In the genomic region with DNA sequence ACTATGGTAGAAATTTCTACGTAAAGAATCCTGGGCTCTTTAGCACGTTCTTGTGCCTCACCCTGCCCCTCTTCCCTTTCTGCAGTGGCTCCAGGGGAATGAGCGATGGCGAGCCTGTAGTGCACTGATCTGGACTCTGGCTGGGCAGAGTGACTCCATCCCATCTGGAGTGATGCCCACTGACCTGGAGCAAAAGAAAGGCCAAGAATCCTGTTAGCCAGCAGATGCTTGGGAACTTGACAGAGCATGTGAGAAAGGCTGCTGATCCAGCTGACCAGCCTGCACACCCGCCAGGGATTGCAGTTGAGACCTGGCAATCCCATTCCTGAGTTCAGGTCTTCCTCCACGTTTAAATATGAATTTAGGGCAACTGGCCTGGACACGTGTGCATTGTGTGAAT, we compare ENCODE assay signal across 14 mouse cellular contexts.
DNase-seq lines count a peak whose midpoint lies in the region; ATAC-seq and TF ChIP-seq lines count a peak whose summit lies in the region.
"Had no signal": no experiment of that assay in that cellular context is flagged by ENCODE, and none has a peak within 500 bp of the region (broad histone marks: within the 10 kb centered on the region; RNA-seq: fewer than 3 reads in every experiment).

No protein-coding gene starts in this region.

- 66% methylated on average over 7 of the region's 7 CpGs for WGBS in liver, adult 2 months

- no peaks in the 10 kb centered on the region for H3K27me3 ChIP-seq in liver, adult 2 months (ENCODE audit: control insufficient read depth, insufficient read depth, low read length)
- H3K27me3 ChIP-seq: forebrain, embryonic 13.5 days; heart, embryonic 12.5 days; hindbrain, embryonic 13.5 days; megakaryocyte, embryonic 14.5 days had no signal

- intact Hi-C loops in heart, postnatal 14 days (cut with DNase I) = no loop called here
- intact Hi-C loops in heart, postnatal 36 days (cut with DNase I) = no loop called here

- H3K4me3 ChIP-seq in liver, adult 2 months (ENCODE audit: insufficient read depth, low read depth, low read length) = no peak overlapping the region
- H3K4me3 ChIP-seq: forebrain, embryonic 13.5 days; heart, embryonic 12.5 days; hindbrain, embryonic 13.5 days; megakaryocyte, embryonic 14.5 days had no signal

- TF ChIP-seq CTCF in liver, adult 2 months (IDR thresholded peaks at IDR 0.05; ENCODE audit: low read depth, low read length) = no peak

- peak; percentile 4 to 10 for DNase-seq in heart, postnatal 14 days
- DNase-seq in heart, postnatal 36 days = no peak
- DNase-seq in liver, adult 2 months (ENCODE audit: extremely low read depth, low read depth, low spot score) = peak; percentile 60
- DNase-seq in liver = no peak
- peak; percentile 15 for DNase-seq in gastrocnemius, postnatal 25 days
- peak; percentile 43 for DNase-seq in kidney, postnatal 10 days
- no peak for DNase-seq in thymus, postnatal 14 days
- DNase-seq: adrenal gland, postnatal 25 days had no signal

- no peaks in the 10 kb centered on the region for H3K4me1 ChIP-seq in liver, adult 2 months (ENCODE audit: control insufficient read depth, insufficient read depth, low read length)
- H3K4me1 ChIP-seq: heart, embryonic 12.5 days; megakaryocyte, embryonic 14.5 days had no signal

- no peak overlapping the region for H3K27ac ChIP-seq in liver, adult 2 months (replicated peaks; ENCODE audit: insufficient read depth, low read depth, low read length)
- H3K27ac ChIP-seq: forebrain, embryonic 13.5 days; hindbrain, embryonic 13.5 days; liver, embryonic 14.5 days had no signal

- no peak for ATAC-seq in CD4-positive, CD25-positive, alpha-beta regulatory T cell, adult 4 months
- ATAC-seq: forebrain, embryonic 13.5 days had no signal

- H3K36me3 ChIP-seq in liver, adult 2 months (ENCODE audit: control insufficient read depth, insufficient read depth, low read length) = no peaks in the 10 kb centered on the region
- H3K36me3 ChIP-seq: heart, embryonic 12.5 days had no signal

- no peak overlapping the region for H3K9ac ChIP-seq in liver, adult 2 months (ENCODE audit: low read depth, low read length)
- H3K9ac ChIP-seq: forebrain, embryonic 13.5 days; heart, embryonic 12.5 days; hindbrain, embryonic 13.5 days; liver, embryonic 14.5 days had no signal

- H3K79me2 ChIP-seq in liver, adult 2 months (ENCODE audit: control insufficient read depth, insufficient read depth, low read length) = no peaks in the 10 kb centered on the region

- TF ChIP-seq POLR2A in liver, adult 2 months (IDR thresholded peaks at IDR 0.05; ENCODE audit: extremely low read depth, insufficient read depth, low read length) = no peak

Comparison
In these comparisons a context has a peak if more than half of its experiments do, and no peak if none do; other contexts are left out.
1. DNase-seq: peak in heart, postnatal 14 days (2 of 2), liver, adult 2 months (single experiment), gastrocnemius, postnatal 25 days (single experiment) and kidney, postnatal 10 days (single experiment); none in heart, postnatal 36 days (0 of 2), liver (single experiment) and thymus, postnatal 14 days (single experiment).